Mouse (Mus musculus) heart, postnatal 0 days (tissue): ENCODE results near the gene Neurl1b.

Source experiments
- CTCF ChIP-seq: IDR thresholded peaks from 2 replicates; pipeline ENCODE4 v1.5.1; 2016; ENCODE audit warnings: antibody characterized with exemption, control low read depth, low read depth
- EP300 ChIP-seq: IDR thresholded peaks from 2 replicates; pipeline ENCODE4 v1.6.1; 2016; ENCODE audit warnings: antibody characterized with exemption, low read depth

DNA sequence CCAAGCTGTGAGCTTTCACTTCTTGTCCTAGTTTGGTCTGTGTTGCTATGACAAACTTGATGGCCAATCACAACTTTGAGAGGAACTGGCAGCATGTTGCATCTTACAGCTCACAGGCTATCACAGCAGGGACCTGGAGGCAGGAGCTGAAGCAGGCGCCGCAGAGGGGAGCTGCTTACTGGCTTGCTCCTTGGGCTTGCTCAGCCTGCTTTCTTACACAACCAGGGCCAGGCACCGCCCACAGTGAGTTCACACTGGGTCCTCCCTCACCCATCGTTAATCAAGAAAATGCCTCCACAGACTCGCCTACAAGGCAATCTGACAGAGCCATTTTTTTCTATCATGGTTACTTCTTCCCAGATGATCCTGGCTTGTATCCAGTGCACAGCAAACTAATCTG lies 72.6 kb downstream of the Neurl1b start:
- no peak for TF ChIP-seq CTCF
- TF ChIP-seq EP300 = no peak
